Mouse (Mus musculus) megakaryocyte progenitor cell, adult 5-6 weeks (primary cell): ENCODE results near the gene M1ap. TPM values are rescaled to one million over a fixed set of nuclear protein-coding genes. Genes with fewer than 3 reads are reported as not detected.

Source experiments
- ATAC-seq: replicated peaks from 2 replicates; pipeline ENCODE4 v1.8.0; 2016; ENCODE audit warnings: mild to moderate bottlenecking, moderate TSS enrichment, inconsistent platforms; ENCODE audit not compliant: poor library complexity
- total RNA-seq, 2 experiments: library from RNA; stranded (forward) in 1 of 2; stranded (reverse) in 1 of 2; fragments of 157-497, 149-512 nt in 1 of 2; fragments of 200-1000 nt in 1 of 2; gene quantifications; 2 replicates each; pipeline versions ENCODE4 v1.2.3 to v1.2.4; 2015 to 2017

M1ap gene
- total RNA-seq, 2 experiments from 2014 or later, result 5.1 to 8.0 TPM

GRCm38 (mm10) chr6:83068706-83069487 is 122.2 kb downstream of the M1ap start:
- ATAC-seq, result no peak

- no peak for ATAC-seq
These were observed 123.0 kb downstream of the M1ap start for GRCm38 (mm10) chr6:83069488-83070246.

GRCm38 (mm10) chr6:83070247-83070310 is 123.4 kb downstream of the M1ap start, which contains the start of gene Tlx2:
Tlx2 (minus strand) TSS chr6:83070293.
- no peak for ATAC-seq

GRCm38 (mm10) chr6:83070311-83071219 is 123.9 kb downstream of the M1ap start:
- 0 out of 2 replicates have a peak, but pooled peaks have one; percentile 10 for ATAC-seq

GRCm38 (mm10) chr6:83071220-83071619 is 124.5 kb downstream of the M1ap start:
- ATAC-seq, result no peak

- ATAC-seq, result 0 out of 2 replicates have a peak, but pooled peaks have one; percentile 19
These were observed 128.3 kb downstream of the M1ap start for GRCm38 (mm10) chr6:83074979-83075378.

- ATAC-seq, result peak; percentile 15
These were observed 131.1 kb downstream of the M1ap start, which contains the start of gene Pcgf1 for GRCm38 (mm10) chr6:83077630-83078323. Pcgf1 (plus strand) TSS chr6:83077869.

GRCm38 (mm10) chr6:83078324-83078858 is 131.7 kb downstream of the M1ap start:
- peak; percentile 92 for ATAC-seq

Other genes with a start within 250 kb of the M1ap start
- 87.5 and 108 TPM in 2 replicates for gene Pole4, start 241.5 kb upstream of the M1ap start, total RNA-seq (2015)
- 42.6 and 48.6 TPM in 2 replicates for gene Pole4, start 241.5 kb upstream of the M1ap start, total RNA-seq (2017)
- 40.9 and 44.3 TPM in 2 replicates for gene Hk2, start 172.4 kb upstream of the M1ap start, total RNA-seq (2015)
- 39.7 and 54.4 TPM in 2 replicates for gene Hk2, start 172.4 kb upstream of the M1ap start, total RNA-seq (2017)
- 0.15 and 0.27 TPM in 2 replicates for gene Sema4f, start 7.1 kb upstream of the M1ap start, total RNA-seq (2015)
- gene Sema4f, start 7.1 kb upstream of the M1ap start, total RNA-seq (2017), result 0.04 and 0.17 TPM in 2 replicates
- 6.5 and 6.8 TPM in 2 replicates for gene Dok1, start 86.6 kb downstream of the M1ap start, total RNA-seq (2015)
- 14.1 and 18.2 TPM in 2 replicates for gene Dok1, start 86.6 kb downstream of the M1ap start, total RNA-seq (2017)
- 0.59 and 1.4 TPM in 2 replicates for gene Loxl3, start 87.3 kb downstream of the M1ap start, total RNA-seq (2015)
- gene Loxl3, start 87.3 kb downstream of the M1ap start, total RNA-seq (2017), result 1.0 and 1.7 TPM in 2 replicates
- 135 and 178 TPM in 2 replicates for gene Aup1, start 107.6 kb downstream of the M1ap start, total RNA-seq (2015)
- gene Aup1, start 107.6 kb downstream of the M1ap start, total RNA-seq (2017), result 112 and 133 TPM in 2 replicates
- gene Htra2, start 108.4 kb downstream of the M1ap start, total RNA-seq (2015), result 128 and 129 TPM in 2 replicates
- 77.3 and 82.3 TPM in 2 replicates for gene Htra2, start 108.4 kb downstream of the M1ap start, total RNA-seq (2017)
- 1.2 and 1.7 TPM in 2 replicates for gene Dqx1, start 110.9 kb downstream of the M1ap start, total RNA-seq (2015)
- 0.75 and 1.0 TPM in 2 replicates for gene Dqx1, start 110.9 kb downstream of the M1ap start, total RNA-seq (2017)
- gene Tlx2, start 123.4 kb downstream of the M1ap start, total RNA-seq (2015), result not detected in 2 replicates
- not detected in 2 replicates for gene Tlx2, start 123.4 kb downstream of the M1ap start, total RNA-seq (2017)
- gene Pcgf1, start 131.0 kb downstream of the M1ap start, total RNA-seq (2015), result 26.5 and 27.2 TPM in 2 replicates
- 15.3 and 20.4 TPM in 2 replicates for gene Pcgf1, start 131.0 kb downstream of the M1ap start, total RNA-seq (2017)
- gene Lbx2, start 139.5 kb downstream of the M1ap start, total RNA-seq (2015), result not detected in 2 replicates
- gene Lbx2, start 139.5 kb downstream of the M1ap start, total RNA-seq (2017), result not detected in 2 replicates
- 0.20 and 0.79 TPM in 2 replicates for gene Ccdc142, start 154.7 kb downstream of the M1ap start, total RNA-seq (2015)
- 0.58 and 1.6 TPM in 2 replicates for gene Ccdc142, start 154.7 kb downstream of the M1ap start, total RNA-seq (2017)
- 1.5 and 1.6 TPM in 2 replicates for gene Gm42688, start 154.7 kb downstream of the M1ap start, total RNA-seq (2015)
- gene Gm42688, start 154.7 kb downstream of the M1ap start, total RNA-seq (2017), result 2.7 and 3.0 TPM in 2 replicates
- gene Mrpl53, start 162.1 kb downstream of the M1ap start, total RNA-seq (2015), result 53.6 and 60.8 TPM in 2 replicates
- gene Mrpl53, start 162.1 kb downstream of the M1ap start, total RNA-seq (2017), result 19.5 and 29.2 TPM in 2 replicates
- gene Mogs, start 168.6 kb downstream of the M1ap start, total RNA-seq (2015), result 54.6 and 69.0 TPM in 2 replicates
- 122 and 130 TPM in 2 replicates for gene Mogs, start 168.6 kb downstream of the M1ap start, total RNA-seq (2017)
- 25.8 and 27.8 TPM in 2 replicates for gene Wbp1, start 174.7 kb downstream of the M1ap start, total RNA-seq (2015)
- 85.0 and 96.7 TPM in 2 replicates for gene Wbp1, start 174.7 kb downstream of the M1ap start, total RNA-seq (2017)
- 20.7 and 24.4 TPM in 2 replicates for gene Ino80b, start 178.5 kb downstream of the M1ap start, total RNA-seq (2015)
- 35.5 and 44.4 TPM in 2 replicates for gene Ino80b, start 178.5 kb downstream of the M1ap start, total RNA-seq (2017)
- gene Rtkn, start 188.6 kb downstream of the M1ap start, total RNA-seq (2015), result 1.9 and 2.4 TPM in 2 replicates
- 2.2 and 2.4 TPM in 2 replicates for gene Rtkn, start 188.6 kb downstream of the M1ap start, total RNA-seq (2017)
- gene Wdr54, start 209.5 kb downstream of the M1ap start, total RNA-seq (2015), result 0.57 TPM in 1 of 2 replicates, not detected in the other
- under 0.01 and 0.14 TPM in 2 replicates for gene Wdr54, start 209.5 kb downstream of the M1ap start, total RNA-seq (2017)
- not detected in 2 replicates for gene 1700003E16Rik, start 209.5 kb downstream of the M1ap start, total RNA-seq (2015)
- not detected in 2 replicates for gene 1700003E16Rik, start 209.5 kb downstream of the M1ap start, total RNA-seq (2017)
- gene Dctn1, start 219.0 kb downstream of the M1ap start, total RNA-seq (2015), result 50.8 and 51.4 TPM in 2 replicates
- gene Dctn1, start 219.0 kb downstream of the M1ap start, total RNA-seq (2017), result 85.9 and 86.2 TPM in 2 replicates